33 mouse cellular contexts compared by ENCODE assay signal in the genomic region with DNA sequence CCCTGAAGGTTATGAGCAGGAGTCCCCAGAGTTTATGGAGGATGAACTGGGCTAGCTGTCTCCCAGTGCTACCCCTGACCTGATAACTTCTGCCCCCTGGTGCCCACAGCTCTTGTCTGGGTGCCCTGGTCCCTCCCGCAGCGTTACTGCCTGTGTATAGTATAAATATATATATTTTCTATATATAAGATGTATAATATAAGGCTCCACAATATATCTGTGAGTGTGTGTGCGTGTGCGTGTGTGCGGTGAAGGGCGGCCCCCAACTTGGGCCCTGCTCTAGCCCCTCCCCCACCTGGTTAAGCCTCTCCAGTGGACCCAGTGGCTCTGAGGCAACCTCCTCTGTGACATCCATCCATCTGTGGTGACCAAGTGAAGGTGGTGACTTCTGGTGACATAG. TPM values are rescaled to one million over a fixed set of nuclear protein-coding genes. Genes with fewer than 3 reads are reported as not detected.
"Had no signal": no experiment of that assay in that cellular context is flagged by ENCODE, and none has a peak within 500 bp of the region (broad histone marks: within the 10 kb centered on the region; RNA-seq: fewer than 3 reads in every experiment).

No protein-coding gene starts in this region.

- H3K4me3 ChIP-seq: heart, embryonic 15.5 days; hindbrain, embryonic 10.5 days; hindbrain, embryonic 12.5 days; hindbrain, embryonic 13.5 days; hindbrain, embryonic 15.5 days; intestine, embryonic 15.5 days; kidney, embryonic 15.5 days; layer of hippocampus, adult 2 months; left cerebral cortex, adult 2 months had no signal

- ATAC-seq: hindbrain, embryonic 16.5 days; hindbrain, postnatal 0 days; inflammation-experienced regulatory T-cells, adult 6 months; intestine, embryonic 15.5 days; intestine, embryonic 16.5 days; intestine, postnatal 0 days had no signal

- H3K27ac ChIP-seq: heart, embryonic 15.5 days; hindbrain, embryonic 10.5 days; hindbrain, embryonic 12.5 days; hindbrain, embryonic 13.5 days; hindbrain, embryonic 14.5 days; hindbrain, embryonic 15.5 days; hindbrain, postnatal 0 days; intestine, embryonic 15.5 days; kidney, embryonic 15.5 days; kidney, postnatal 0 days; layer of hippocampus, adult 2 months; left cerebral cortex, adult 2 months had no signal

- DNase-seq: heart, postnatal 10 days; heart, postnatal 14 days; heart, postnatal 36 days; heart, postnatal 4 days; kidney, adult 11 months; kidney, adult 18-20 months; kidney, adult 2 months; kidney, adult 8-10 months; kidney, adult 9 months; kidney, postnatal 10 days; kidney, postnatal 14 days; kidney, postnatal 25 days; kidney, postnatal 36 days; kidney, postnatal 4 days; layer of hippocampus, adult 9-11 months; layer of hippocampus, postnatal 36 days had no signal

RNA-seq across cellular contexts. Expression of gene Mgat3, which starts 54.4 kb away (rescaled TPM):
- total RNA-seq: hematopoietic stem cell, adult 5-6 weeks had no signal
- polyA plus RNA-seq: inflammation-experienced regulatory T-cells, adult 6 months had no signal
